Mouse (Mus musculus) activated CD4-positive, CD25-positive, alpha-beta regulatory T cell, adult 4 months (primary cell): ENCODE data around the gene Arl15. TPM values are rescaled to one million over a fixed set of nuclear protein-coding genes. Genes with fewer than 3 reads are reported as not detected.

Experiments used
- ATAC-seq: one replicate; pipeline ENCODE4 v1.8.0; 2017
- polyA plus RNA-seq, 2 experiments: library from polyadenylated mRNA; unstranded; fragments of 100-300 nt; shearing (Covaris generic); gene quantifications; one replicate each; pipeline ENCODE4 v1.2.1; 2017

Arl15 gene
- polyA plus RNA-seq, 2 experiments from 2014 or later = 11.2 to 14.6 TPM

- ATAC-seq = no peak
Observed at GRCm38 (mm10) chr13:114074471-114074870, 280.2 kb downstream of the Arl15 start.

GRCm38 (mm10) chr13:114075724-114076384 lies 281.5 kb downstream of the Arl15 start:
- ATAC-seq = peak; percentile 54

GRCm38 (mm10) chr13:114077181-114077580 lies 282.9 kb downstream of the Arl15 start:
- ATAC-seq = no peak

GRCm38 (mm10) chr13:114077584-114078270 lies 283.4 kb downstream of the Arl15 start:
- no peak for ATAC-seq

- no peak for ATAC-seq
Observed at GRCm38 (mm10) chr13:114078851-114079250, 284.5 kb downstream of the Arl15 start.

- ATAC-seq = no peak
Observed at GRCm38 (mm10) chr13:114079751-114080150, 285.4 kb downstream of the Arl15 start.

GRCm38 (mm10) chr13:114080491-114080890 lies 286.2 kb downstream of the Arl15 start:
- no peak for ATAC-seq

- ATAC-seq = no peak
Observed at GRCm38 (mm10) chr13:114083570-114084138, 289.3 kb downstream of the Arl15 start.

- no peak for ATAC-seq
Observed at GRCm38 (mm10) chr13:114085442-114085841, 291.1 kb downstream of the Arl15 start.

GRCm38 (mm10) chr13:114086325-114086724 lies 292.0 kb downstream of the Arl15 start:
- ATAC-seq = no peak

- no peak for ATAC-seq
Observed at GRCm38 (mm10) chr13:114086801-114087200, 292.5 kb downstream of the Arl15 start.

- no peak for ATAC-seq
Observed at GRCm38 (mm10) chr13:114087696-114088465, 293.6 kb downstream of the Arl15 start.

GRCm38 (mm10) chr13:114090786-114091185 lies 296.5 kb downstream of the Arl15 start:
- ATAC-seq = no peak

- no peak for ATAC-seq
Observed at GRCm38 (mm10) chr13:114091231-114091630, 296.9 kb downstream of the Arl15 start.

GRCm38 (mm10) chr13:114094151-114094875 lies 300.0 kb downstream of the Arl15 start:
- no peak for ATAC-seq

GRCm38 (mm10) chr13:114095440-114095839 lies 301.1 kb downstream of the Arl15 start:
- ATAC-seq = no peak

GRCm38 (mm10) chr13:114096386-114096785 lies 302.1 kb downstream of the Arl15 start:
- ATAC-seq = no peak

GRCm38 (mm10) chr13:114101155-114101554 lies 306.9 kb downstream of the Arl15 start:
- no peak for ATAC-seq

GRCm38 (mm10) chr13:114106083-114106482 lies 311.8 kb downstream of the Arl15 start:
- no peak for ATAC-seq

GRCm38 (mm10) chr13:114107499-114107898 lies 313.2 kb downstream of the Arl15 start:
- ATAC-seq = no peak

GRCm38 (mm10) chr13:114109441-114109840 lies 315.1 kb downstream of the Arl15 start:
- ATAC-seq = no peak

GRCm38 (mm10) chr13:114109845-114110244 lies 315.5 kb downstream of the Arl15 start:
- no peak for ATAC-seq
